Mouse (Mus musculus) layer of hippocampus, adult 11-12 months (tissue): Measurements from ENCODE around the gene Proca1.

Experiments
- DNase-seq: peaks from one replicate; pipeline ENCODE4 v3.0.0; 2022; ENCODE audit warnings: low spot score

The Proca1 gene

DNA sequence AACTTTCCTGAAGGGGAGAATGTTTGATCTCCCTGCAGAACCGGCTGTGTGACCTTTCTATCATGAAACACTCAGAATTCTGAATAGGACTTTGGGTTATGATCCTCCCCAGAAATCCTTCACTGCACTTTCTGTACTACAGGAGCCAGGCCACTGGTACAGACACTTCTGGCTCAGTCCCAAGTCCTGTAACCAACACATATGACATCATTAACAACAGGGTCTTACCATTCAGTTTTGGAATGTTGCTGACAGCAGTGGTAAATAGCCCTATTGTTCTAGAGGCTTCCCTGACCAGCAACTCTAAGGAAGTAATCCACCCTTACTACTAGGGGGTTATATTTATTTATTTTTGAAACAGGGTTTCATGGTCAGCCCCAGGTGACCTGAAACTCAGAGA, at the start of gene Proca1:
Gene Proca1 (plus strand): TSS at position 280 of the 400 bp plus-strand sequence.
- DNase-seq = no peak

DNA sequence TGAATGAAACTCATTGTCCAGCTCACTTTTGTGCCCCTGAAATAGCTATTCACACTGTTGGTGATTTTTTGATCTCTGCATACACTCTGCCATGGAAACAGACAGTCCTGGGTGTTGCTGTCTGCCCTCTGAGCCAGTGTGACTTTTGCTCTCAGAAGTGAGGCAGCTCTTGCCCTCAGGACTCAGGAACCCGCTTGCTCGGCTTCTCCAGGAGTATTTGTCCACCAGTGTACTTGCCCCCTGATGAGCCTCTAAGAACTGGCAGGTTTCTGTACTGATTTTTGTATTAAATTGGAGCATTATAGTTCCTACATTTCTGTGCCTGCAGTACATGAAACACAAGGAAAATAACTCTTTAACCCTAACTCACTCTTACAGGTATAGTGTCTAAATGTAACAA, 49.7 kb upstream of the Proca1 start:
- no peak for DNase-seq

DNA sequence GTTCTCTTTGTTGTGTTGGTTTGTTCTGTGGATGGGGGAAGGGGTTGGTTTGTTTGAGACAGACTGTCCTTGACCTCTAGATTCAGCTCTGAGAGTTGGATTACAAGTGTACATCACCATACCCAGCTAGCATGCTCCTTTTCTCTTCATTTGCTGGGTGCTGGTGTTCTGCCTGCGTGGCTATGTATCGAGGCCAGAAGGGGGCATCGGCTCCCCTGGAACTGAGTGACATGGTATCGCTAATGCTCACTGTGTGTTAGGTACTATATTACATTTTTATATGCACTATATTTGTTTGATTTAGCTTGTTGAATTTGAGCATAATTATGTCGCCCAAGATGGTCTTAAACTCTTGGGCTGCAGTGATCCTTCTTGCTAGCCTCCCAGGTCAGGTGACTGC, 47.0 kb upstream of the Proca1 start:
- no peak for DNase-seq

DNA sequence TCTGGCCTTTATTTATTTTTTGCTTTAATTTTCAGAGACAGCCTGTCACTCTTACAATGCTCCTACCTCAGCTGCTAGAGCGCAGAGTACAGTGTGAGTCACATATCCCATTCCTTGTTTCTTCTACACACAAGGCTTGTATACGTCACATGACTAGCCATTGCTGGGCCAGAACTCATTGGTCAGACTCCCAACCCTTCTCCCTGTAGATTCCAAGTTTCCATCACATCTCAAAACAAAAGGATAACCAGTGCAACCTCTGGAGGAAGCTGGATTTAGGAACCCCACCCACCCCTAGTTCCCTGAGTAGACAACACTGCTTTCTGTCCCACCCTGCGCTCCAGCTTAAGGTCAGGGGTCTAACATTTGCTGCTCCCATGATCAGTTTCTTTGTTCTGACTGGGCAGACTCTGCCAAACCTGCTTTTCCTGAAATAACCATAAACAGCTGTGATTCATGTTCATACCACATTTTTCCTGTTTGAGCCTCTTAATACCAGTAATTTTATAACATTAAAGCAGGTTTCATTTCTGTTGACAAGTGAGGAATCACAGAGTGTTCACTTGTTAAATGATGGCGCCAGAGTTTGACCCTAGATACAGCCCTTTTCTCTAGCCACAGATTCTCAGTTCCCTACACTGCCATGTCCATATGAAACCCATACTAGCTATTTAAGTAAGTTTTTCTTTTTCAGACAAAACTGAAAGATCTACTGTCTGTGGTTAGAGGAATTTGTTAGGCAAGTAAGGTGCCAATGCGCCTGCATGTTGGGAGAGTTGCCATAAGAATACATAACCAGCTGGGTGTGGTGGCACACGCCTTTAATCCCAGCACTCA, 46.3 kb upstream of the Proca1 start:
- DNase-seq = no peak

DNA sequence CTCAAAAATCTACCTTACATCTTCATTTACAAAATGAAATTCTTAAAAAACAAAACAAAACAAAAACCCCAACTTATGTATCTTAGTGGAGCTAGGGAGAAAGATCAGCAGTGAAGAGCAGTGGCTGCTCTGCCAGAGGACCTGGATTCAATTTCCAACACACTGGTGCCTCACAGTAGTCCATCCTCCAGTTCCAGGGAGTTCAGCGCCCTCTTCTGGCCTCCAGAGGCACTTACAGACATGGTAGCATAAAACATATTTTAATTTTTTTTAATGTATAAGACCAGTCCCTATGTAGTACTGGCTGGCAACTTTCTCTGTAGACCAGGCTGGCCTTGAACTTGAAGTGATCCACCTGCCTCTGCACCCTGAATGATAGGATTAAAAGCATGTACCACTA, 42.0 kb upstream of the Proca1 start:
- no peak for DNase-seq

DNA sequence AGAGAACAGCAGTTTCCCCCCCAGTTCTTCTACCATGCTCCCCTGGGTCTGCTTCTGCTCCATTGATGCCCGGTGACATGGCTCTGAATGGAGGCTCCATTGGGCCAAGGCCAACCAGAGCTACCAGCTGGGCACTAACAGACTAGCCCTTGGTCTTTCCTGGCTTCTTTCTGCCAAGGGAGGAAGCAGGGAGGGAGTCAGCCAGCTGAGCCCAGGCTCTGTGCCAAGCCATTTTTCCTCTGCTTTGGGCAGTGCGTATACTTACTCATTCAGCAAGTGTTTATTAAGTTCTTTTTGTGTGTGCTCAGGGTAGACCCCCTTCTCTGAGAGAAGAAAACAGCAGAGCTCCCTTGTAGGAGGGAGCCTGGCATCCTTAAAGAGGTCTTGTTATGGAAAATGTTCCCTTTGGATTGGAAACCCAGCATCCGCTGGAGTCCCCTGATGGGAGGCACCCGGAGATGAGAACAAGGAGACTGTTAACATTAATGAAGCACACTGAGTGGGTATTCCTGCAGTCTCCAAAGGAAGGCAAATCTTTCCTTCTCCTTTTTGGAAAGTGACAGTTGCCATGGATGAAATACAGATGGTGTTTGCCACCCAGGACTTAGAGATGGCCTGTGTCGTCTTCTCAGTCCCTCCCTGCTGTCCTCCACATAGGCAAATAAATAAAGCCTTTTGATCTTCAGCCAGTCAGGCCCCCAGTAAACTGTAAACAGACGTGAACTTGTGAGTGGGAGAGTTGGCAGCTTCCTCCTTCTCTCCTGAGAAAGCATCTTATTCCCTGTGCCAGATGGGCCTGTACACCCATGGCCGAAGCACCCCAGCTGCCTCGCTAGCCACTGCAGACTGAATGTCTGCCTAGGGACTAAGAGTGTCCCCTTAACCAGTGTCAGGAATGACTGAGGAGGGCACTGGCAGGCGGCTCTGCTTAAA, 40.6 kb upstream of the Proca1 start:
- DNase-seq = peak; percentile 85

DNA sequence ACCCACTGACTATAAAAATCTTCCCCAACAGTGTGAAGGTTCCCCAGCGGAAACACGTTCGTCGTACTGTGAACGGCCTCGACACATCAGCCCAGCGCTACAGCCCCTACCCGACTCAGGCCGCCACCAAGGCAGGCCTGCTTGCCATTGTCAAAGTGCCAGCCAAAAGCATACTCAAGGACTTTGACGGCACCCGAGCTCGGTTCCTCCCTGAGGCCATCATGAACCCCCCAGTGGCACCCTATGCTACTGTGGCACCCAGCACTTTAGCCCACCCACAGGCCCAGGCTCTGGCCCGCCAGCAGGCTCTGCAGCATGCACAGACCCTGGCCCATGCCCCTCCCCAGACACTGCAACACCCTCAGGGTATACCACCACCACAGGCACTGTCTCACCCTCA, 39.4 kb upstream of the Proca1 start:
- DNase-seq = no peak

DNA sequence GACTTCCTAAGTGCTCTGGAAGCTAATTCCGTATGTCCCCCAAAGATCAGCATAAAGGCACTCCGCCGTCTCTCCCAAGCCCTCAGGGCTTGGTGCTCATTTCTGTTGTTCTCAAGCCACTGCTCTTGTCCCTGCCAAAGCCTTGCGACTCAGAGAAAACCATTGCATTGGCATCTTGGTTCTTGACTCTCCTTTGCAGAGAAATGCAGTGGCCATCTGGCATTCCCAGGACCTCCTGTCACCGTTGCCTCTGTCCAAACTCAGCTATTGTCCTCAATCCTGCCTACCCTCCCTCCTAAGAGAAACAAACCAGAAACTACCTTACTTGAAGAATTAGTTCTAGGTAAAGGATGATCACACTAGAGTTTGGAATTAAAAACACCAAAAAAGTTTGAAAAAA, 37.5 kb upstream of the Proca1 start:
- DNase-seq = no peak

DNA sequence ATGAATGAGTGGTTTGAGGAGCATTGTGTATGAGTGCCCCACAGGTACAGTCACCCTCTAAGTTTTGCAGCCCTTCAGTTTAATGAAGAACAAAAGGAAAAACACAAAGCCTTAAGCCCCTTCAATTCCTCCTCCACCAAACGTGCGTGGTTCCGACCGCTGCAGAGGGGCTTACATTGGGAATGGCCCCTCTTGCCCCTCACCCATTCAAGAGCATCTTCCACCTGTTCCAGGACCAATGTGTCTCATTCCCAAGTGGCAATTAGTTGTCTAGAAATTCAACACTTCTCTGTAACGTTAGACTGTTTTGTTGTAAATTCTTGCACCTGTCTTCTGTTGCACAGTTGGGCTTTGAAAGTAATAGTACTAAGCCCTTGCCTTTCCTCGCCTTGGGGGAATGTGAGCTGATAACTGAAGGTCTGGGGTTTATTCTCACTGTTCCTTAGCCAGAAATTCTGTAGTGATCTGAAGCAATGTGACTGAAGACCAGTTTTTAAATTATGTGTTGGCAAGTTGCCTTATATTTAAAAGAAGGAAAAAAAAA, 37.0 kb upstream of the Proca1 start:
- no peak for DNase-seq

DNA sequence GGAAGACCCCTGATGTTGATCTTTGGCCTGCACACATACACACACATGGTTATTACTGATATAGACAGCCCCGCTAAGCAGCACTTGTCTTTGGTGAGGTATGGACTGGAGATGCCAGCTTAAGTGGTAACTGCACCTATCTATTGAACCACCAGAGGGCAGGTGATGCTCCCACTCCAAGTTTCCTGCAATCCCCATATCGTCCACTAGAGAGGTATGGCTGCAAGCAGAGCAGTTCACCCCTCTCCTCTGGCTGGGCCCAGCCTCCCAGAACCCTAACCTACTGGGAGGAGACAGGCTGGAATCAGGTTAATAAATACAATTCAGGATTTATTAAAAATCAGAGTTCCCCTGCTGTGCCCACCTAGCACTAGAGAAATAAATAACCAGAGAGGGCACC, 34.1 kb upstream of the Proca1 start:
- DNase-seq = peak; percentile 89

DNA sequence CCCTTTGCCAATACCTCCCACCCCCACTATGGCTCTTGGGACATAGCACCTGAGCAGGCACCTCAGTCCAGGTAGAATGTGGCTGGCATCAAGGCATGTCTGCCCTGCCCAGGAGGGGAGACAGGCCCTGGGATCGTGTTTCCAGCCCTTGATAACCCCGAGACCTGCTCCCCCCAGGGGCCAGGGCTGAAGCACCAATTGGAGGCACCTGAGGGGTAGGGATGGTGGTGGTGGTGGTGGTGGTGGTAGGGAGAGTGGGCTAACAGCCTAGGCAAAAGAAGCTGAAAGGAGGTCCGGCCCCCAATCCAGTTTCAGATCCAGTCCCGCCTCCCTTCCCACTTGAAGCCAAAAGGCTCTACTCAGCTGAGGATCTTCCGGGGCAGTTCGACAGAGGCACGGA, 33.6 kb upstream of the Proca1 start:
- no peak for DNase-seq

DNA sequence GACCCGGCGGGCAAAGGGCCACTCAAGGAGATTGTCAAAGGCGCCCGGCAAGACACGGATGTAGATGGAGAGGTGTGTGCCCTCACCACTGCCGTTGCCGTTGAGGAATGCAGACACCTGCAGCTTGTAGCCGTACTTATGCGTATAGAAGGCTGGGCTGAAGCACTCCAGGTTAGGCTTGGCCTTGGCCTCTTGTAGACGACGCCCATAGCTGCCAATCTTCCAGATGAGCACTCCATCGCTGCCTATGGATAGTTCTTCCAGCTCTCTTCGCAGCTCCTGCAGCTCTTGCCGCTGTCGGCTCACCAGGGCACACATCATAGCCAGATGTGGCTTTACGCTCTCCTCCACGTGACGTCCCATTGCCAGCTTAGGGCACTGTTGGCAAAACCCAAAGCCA, 33.0 kb upstream of the Proca1 start:
- DNase-seq = no peak

DNA sequence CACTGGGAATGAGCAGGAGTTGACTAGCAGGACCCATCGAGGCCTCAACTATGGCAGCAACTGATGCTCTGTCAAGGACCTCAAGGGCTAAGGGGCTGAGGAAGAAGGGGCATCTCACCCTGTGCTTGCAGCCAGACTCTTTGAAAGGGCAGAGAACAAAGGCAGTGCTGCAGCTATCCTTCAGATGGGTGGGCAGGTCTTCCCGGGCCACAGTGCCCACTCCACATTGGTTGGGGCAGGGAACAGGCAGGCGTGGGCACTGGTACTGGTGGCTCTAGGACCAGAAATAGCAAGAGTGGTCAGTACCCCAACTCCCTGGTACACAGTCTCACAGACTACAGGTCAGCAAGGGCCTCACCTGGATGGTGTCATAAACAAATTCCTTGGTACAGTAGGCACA, 32.5 kb upstream of the Proca1 start:
- no peak for DNase-seq

DNA sequence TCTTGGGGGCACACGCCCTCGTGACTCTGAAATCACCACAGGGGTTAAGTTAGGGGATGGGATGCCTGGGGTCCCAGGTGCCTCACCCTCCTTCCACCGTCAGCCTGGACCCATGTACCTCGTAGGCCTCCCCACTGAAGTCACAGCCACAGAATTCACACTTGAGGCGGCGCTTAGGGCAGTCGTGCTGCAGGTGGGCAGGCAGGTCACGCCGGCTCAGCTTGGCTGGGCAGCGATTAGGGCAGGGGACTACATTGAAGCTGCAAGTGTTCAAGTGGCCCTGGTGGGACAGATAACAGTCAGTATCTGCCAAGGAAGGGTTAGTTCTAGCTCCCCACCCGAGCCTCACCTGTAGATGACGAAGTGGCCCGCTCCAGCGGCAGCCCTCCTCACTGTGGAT, 32.0 kb upstream of the Proca1 start:
- DNase-seq = no peak

DNA sequence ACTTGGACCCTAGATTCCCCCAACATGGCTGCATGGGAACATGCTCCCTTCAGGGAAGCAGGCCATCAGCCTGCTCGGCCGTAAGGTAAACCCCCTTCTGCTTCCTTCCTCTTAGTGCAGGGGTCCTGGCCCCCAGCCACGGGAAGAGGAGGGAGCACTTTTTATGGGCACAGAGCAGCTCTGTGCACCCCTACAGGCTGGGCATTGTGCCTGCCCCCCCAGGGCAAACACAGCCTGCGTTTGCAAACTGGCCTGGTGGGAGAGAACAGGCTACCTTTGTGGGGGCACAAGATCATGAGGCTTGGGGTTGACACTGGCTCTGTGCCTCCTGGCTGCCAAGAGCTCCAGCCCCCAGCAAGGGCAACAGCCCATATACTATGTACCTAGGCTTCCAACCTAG, 31.2 kb upstream of the Proca1 start:
- DNase-seq = no peak

DNA sequence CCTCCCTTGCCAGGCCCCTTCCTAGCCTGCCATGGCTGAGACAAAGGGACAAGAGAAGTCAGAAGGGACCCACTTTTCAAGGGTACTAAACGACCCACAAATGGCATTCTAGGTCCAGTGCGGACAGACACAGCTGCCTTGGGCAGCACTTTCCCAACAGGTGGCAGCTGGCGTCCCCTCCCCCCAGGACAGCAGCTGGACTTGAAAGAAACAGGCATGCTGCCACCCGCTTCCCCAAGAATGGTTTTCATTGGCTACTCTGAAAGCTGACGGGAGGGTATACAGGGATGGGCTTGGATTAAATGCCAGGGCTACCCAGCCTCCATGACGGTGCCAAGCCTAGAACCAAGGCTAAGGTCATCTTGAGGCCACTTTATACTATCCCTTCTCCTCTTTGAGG, 30.7 kb upstream of the Proca1 start:
- peak; percentile 55 for DNase-seq

DNA sequence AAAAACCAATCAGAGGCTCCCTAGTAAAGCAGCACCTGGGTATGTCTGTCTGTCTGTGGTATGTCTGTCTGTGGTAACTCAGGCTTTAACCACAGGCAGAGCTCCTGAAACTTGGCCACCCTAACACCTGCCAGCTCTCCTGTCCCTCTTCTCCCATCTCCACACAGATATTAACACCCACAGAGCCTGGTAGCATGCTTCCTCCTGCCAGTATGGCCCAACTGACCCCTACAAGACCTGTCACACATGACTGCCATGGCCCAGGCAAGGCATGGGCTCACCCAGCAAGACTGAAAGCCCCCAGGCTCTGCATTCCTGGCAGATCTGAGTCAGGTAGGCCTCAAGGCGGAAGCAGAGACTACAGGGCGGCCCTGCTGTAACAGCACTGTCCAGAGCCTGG, 30.1 kb upstream of the Proca1 start:
- no peak for DNase-seq

DNA sequence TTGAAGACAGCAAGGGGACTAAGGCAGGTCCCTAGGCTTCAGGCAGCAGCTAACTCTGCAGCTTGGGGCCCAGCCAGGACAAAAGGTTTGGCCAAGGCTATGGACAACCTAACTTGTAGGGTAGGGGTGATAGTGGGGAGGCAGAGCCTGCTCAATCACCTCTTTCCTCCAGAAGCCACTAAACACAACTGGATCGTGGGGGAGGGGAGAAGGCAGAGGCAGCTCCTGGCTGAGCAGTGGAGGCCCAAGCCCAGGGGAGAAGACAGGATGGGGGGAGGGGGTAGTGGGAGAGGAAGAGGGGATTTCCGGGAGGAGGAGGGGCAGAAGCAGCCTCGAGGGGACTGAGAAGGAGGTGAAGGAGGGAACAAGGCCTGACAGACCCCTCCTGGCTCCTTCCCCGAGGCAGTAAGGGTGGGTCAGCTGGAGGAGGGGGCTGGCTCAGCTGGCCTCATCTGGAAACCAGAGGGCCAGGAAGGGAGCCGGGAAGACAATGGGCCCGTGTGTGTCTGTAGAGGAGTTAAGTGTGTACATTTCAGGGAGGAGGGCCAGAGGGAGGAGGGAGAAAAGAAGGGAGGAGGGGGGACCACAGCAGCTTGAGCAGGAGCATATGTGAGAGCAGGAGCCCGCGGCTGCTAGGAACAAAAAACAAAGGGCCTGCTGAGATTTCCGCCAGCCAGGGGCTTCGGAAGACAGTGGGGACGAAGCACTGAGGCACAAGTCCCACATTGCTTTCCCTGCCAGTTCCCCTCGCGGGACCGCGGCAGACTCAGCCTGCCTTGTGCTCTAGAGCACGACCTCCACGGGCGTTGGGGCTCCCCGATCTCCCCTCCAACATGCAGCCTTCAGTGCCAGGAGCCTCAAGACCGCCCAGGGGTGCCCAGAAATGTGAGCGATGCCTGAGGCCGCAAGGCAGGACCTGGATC, 29.2 kb upstream of the Proca1 start:
- DNase-seq = no peak

DNA sequence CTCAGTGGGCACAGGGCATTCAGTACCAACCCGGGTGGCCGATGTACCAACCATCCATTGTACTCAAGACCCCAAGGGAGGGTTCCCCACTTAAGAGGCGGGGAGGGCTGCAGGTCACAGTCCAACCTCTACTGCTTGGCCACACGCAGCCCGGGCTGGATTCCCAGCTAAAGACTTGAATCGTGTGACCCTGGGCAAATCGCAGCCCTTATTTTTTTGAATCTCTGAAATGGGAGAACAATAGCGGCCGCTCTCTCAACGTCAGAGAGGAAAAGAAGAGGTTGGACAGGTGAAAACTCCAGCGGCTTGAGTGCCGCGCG, 28.6 kb upstream of the Proca1 start:
- no peak for DNase-seq

DNA sequence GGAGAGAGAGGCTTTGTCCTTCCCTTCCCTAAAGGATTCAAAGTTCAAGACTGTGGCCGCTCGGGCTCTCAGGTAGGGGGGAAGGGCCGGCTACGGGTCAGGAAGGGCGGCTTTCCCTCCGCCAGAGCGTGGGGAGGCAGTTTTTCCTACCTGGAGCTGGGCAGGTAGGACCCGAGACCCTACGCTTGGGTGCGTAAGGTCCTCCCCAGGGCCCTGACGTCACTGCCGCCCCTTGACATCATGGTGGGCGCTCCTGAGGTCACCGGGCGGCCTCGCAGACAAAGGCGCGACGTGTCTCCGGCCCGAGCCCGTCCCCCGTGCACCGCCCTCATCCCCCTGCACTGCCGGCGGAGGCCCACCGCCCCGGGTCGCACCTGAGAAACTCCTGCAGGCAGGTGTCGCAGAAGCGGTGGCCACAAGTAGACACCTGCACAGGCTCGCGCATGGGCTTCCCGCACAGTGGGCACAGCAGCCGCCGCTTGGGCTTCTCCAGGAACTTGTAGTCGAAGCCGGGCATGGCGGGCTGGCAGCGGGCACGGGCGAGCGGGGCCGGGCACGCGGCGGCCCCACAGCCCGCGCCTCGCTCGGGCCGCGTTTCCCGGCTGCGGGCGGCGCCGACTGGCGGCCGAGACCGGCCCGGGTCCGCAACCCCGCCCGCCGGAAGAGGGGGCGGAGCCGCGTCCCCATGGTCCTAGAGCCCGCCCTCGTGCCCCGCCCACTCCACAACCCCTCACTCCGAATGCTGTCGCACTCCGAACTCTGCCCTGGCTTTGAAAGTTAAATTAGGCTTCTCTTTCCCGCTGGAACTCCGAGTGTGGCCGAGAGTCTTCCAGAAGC, 28.1 kb upstream of the Proca1 start, which contains the start of gene Traf4:
Gene Traf4 (minus strand): TSS at position 666 of the 837 bp plus-strand sequence.
- DNase-seq = peak; percentile 64

DNA sequence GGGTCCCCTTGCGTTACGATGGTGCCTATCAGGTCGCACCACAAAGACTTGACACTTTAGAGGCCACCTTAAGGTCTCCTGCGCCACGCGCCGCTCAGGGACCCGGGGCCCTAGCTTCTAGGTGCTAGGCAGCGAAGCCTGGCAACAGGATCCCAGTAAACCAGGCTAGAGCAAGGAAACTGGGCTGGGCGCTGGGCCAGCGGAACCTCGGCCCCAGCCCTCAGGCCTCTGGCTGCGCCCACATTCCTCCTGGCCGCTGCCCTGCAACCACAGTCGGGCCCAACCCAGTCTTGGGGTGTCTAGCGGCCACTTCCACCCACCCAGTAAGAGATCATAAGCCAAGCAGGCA, 27.5 kb upstream of the Proca1 start:
- peak; percentile 42 for DNase-seq
